Mouse (Mus musculus) retina, postnatal 7 days (tissue): ENCODE measurements around the gene Trappc6a.

ENCODE experiments used
- DNase-seq: peaks from one replicate; pipeline ENCODE4 v3.0.0-alpha.2; 2012; ENCODE audit warnings: low read depth, low spot score

Trappc6a gene

GRCm38 (mm10) chr7:19523757-19524419 lies 15.7 kb downstream of the Trappc6a start:
- no peak for DNase-seq

DNA sequence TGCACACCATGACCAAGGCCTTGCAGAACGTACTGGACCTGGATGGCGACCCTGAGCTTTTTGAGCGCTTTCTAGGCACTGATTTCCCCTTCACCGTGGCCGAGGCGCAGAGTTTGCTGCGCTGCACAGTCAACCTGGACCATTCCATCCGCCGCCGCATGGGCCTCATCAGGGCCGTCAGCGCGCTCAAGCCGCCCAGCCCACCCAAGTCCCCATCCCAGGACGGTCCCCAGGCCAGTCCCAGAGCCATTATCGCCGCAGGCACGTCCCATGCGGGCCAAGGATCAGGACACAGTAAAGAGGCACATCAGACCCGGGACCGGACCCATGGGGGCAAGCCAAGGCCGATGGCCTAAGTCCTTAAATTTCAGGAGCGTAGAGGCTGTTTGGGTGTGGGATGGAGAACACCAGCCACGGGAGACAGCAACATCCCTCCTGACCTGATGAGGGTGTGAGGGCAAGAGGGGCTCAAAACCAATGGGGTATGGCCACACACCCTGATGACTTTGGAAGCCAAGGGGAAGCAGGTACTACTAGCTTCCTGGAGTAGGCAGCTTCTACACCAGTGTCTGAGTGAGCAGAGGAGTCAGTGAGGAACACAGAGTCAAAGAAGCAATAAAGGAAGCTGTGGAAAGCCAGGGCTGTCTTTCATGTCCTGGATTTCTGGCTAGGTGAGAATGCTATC lies 16.4 kb downstream of the Trappc6a start:
- DNase-seq: no peak

DNA sequence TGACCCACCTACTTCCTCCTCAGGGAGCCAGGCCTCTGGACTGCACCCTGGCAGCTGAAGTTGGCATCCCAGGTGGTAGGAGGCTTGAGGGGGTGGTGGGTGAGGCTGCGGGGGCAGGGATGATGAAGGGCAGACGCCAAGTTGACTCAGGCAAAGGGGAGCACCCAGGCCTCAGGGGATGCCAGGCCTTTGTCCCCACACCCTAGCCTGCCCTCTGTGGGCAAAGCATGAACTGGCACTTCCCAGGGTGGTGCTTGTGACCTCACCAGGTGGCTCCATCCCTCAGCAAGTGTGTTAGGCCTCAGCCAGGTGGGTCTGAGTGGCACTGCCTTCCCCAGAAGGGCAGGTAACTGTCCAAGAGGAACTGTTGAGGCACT lies 16.9 kb downstream of the Trappc6a start:
- no peak for DNase-seq

DNA sequence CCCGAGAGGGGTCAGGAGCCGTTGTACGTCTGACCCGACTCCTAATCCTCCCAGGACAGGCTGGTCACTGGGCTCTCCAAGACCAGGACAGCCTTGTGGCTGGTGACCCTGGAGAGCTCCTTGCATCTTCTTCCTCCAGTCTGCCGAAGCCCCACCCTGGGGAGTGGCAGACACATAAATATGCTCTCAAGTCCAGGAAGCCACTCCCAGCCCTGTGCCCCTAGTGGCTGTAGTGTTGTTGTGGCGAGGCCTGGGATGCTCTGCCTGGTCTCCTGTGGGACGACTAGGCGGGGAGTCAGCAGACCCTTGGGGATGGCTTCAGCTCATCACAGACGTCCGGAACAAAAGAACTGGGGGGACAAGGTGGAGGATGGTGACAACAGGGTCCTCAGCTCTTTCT lies 22.9 kb downstream of the Trappc6a start:
- no peak for DNase-seq

- DNase-seq: no peak
Measured at GRCm38 (mm10) chr7:19532240-19532639, 24.0 kb downstream of the Trappc6a start.

DNA sequence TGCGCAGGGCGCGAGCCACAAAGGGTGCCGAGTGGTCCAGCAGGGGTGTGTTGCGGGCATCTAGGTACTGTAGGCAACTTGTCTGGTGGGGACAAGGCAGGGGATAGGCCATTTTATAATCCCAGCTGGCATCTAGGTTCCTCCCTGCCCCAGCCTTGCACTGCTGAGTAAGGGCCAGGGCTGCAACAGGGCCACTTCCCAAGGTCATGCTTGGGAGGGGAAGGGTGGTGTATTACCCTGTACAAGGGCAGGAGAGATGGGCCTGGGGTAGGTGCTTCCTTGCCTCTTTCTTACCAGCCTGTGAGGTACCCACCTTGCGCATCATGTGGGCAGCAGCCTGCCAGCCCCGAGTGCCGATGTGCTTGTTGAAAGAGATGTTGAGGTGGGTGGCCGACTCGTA lies 26.5 kb downstream of the Trappc6a start:
- DNase-seq: no peak

- no peak for DNase-seq
Measured at GRCm38 (mm10) chr7:19540771-19541566, 32.8 kb downstream of the Trappc6a start.

DNA sequence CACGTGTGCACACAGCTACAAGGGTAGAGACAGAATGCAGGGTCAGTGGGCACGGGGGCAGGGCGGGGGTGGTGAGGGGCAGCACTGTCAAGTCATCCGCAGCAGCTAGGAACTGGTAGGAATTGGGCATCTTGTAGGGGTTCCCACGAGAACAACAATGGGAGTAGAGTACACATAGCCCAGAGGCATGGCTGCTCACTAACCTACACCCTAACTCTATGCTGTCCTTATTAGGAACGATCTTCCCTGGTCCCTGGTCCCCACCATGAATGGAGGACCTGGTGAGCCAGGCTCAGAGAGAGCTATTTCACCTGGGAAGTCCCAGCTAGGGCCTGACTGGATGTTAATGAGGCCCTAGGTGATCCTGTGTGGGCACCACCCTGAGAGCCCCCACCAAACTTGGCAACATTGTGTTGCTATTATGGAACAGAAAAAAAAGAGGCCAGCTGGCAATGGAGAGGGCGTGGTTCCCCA lies 33.5 kb downstream of the Trappc6a start:
- no peak for DNase-seq

- DNase-seq: no peak
Measured at GRCm38 (mm10) chr7:19542155-19542691, 34.0 kb downstream of the Trappc6a start.

DNA sequence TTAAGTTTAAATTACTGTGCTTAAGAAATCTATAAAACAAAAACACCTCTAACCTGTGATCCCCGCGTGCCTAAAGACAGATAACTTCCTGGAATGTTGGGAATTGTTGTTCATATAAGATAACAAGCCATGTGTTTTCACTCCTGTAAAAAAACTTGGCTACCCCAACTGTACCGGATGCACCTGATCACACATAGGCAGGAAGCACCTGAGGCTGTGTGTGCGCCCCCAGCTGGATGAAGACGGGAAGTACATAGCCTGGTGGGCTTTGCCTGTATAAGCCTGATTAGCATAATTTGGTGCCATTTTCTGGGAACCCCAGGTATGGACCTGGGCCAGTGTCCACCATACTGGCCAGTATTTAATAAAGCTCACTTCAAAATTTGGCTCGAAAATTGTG lies 35.4 kb downstream of the Trappc6a start:
- DNase-seq: no peak

DNA sequence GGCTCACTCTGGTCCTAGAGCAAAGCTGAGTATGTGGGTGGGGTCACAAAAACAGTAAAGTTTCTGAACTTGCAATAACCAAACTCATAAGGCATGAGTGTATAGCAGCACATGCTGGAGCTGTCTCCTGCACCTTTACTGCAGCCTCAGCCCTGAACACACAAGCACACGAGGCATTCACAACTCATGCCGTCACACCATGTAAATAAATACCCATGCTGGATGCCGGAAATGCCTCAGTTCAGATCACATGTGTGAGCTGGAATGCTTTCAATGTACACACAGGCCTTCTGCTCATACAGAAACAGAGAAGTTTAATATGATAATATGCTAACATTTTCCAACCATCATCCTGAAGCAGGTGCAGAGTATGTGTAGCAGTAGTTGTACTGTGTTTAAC lies 37.8 kb downstream of the Trappc6a start:
- no peak for DNase-seq

- DNase-seq: no peak
Measured at GRCm38 (mm10) chr7:19547344-19547969, 39.3 kb downstream of the Trappc6a start.

DNA sequence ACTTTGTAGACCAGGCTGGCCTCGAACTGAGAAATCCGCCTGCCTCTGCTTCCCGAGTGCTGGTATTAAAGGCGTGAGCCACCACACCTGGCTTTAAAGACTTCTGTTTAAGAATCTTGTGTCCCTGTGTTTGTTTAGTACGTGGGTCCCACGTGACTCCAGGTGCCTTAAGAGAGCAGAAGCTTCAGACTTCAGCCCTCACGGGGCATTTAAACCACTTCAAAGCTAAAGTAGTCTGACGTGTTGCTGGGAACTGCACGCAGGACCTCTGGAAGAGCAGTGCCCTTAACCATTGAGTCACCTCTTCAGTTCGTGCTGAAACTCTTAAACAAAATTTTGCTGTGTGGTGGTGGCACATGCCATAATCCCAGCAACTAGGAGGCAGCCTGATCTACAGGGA lies 41.2 kb downstream of the Trappc6a start:
- no peak for DNase-seq

DNA sequence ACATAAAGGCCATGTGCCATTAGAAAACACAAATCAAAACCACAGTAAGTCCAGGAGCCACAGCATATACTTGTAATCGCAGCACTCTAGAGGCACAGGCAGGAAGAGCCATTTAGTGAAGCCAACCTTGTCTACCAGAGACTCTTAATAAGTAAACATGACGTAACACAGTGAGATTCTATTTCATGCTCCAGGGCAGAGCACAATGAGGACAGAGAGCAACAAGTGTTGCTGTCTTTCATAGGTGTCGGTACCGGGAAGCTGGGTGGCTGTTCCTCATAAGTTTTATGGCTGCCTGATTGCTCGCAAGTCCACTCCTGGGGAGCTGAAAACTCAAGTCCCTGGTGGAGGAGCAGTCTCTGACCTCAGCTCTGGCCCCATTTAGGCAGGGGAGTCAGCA lies 43.4 kb downstream of the Trappc6a start:
- DNase-seq: no peak

DNA sequence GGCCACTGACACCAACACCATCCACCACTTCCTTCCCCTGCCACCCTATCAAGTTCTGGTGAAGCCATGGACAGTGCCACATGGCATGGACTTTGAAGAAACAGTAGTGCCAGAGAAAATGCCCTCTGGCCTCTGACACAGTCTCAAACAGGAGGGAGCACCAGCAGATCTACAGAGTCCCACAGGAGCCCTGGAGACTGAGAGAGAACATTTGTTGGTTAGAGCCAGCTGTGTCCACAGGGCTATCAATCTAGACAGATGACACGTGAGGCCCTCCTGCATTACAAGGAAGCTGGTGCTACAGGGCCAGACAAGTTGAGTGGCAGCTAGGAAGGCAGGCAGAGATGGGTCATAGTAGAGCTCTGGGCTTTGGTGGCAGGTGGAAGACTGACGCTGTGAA lies 44.2 kb downstream of the Trappc6a start:
- no peak for DNase-seq

GRCm38 (mm10) chr7:19554168-19554567 lies 46.0 kb downstream of the Trappc6a start:
- DNase-seq: no peak

GRCm38 (mm10) chr7:19557086-19557485 lies 48.9 kb downstream of the Trappc6a start:
- no peak for DNase-seq

DNA sequence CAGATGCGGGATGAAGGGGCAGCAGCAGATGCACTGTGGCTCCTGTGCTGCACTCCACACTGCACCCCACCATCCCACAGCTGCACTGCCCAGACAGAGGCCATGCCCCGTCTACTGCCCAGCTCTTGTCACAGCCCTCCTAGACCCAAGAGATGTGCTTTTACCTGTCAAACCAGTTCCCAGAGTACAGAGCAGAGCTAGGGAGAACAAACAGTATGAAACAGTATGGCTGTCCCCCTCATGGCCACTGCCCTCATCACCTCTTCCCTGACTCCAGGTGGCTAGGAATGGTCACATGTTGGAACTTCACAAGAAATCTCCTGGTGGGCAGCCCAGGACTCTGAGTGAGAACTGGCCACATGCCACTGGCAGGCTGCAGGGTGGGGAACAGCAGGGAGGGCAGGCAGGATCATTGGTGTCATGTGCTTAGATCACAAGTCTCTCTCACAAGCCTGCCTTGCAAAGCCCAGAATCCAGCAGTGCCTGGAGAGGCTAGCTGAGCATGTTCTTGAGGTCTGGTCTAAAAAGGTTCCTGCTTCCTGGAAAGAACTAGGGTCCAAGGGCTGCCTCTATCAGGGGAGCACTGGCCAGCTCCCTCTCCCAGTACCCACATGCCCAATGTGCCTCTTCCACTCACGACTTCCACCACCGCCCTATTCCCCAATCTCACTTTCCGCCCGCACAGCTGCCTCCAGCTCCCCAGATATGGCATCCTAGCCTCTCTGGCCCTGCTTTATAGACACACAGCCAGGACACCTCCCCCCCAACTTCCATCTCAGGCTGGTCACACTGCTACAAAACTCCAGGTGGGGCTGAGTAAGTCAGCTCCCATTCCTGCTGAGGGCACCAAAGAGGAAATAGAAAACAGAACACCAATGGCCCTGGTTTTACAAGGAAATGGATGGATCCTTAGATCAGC lies 50.0 kb downstream of the Trappc6a start:
- no peak for DNase-seq

DNA sequence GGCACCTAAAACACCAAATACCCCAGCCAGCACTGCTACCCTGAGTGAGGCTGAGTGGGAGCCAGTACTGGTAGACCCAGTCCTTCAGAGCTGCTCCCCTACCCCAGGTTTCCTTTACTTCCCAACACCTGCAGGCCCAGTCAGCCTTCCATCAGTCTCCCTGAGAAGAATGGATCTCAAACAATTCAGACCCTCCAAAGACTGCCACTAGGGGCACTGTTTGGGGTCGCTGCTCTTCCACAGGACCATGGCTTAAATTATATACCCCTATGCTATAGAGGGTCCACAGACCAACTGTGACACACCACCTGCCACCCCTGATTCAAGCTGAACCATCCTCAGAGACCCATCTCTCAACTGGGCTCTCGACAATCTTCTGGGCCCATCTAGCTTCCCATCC lies 50.8 kb downstream of the Trappc6a start:
- no peak for DNase-seq

GRCm38 (mm10) chr7:19560491-19561260 lies 52.5 kb downstream of the Trappc6a start:
- no peak for DNase-seq
